Mouse (Mus musculus) gastrocnemius, postnatal 36 days (tissue): ENCODE measurements around the gene Pim3. TPM values are rescaled to one million over a fixed set of nuclear protein-coding genes. Genes with fewer than 3 reads are reported as not detected.

Experiments used
- DNase-seq, 2 experiments: peaks; one replicate each; pipeline ENCODE4 v3.0.0; 2022
- intact Hi-C: fragments of 180-260 bp; cut with DNase I; formaldehyde crosslinking; loops from one replicate; pipeline ENCODE4 v1.15.1; 2025
- total RNA-seq, 2 experiments: library from RNA; stranded (reverse); gene quantifications; 2 replicates each; pipeline ENCODE4 v1.2.3; 2021

Gene Pim3
- total RNA-seq, 2 experiments from 2014 or later, result 22.1 to 32.2 TPM

DNA sequence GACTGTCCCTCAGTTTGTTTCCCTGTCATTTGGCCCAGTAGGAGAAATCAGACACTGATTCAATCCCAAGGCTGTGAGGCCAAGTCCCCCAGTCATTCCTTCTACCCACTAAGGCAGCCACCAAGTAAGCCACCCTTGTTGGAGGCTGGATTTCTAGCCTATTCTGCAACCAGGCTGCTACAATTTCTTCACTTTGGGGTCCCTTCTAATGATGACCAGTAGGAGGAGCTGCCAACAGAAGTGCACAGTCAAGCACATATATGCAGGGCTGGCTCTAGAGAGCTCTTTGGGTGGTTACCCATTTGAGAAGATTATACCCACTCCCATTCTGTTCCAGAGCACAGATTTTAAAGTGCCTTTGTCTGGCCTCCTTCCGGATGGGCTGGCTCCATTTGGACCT lies 41.1 kb downstream of the Pim3 start:
- no peak for DNase-seq
- intact Hi-C loops, result no loop called here

DNA sequence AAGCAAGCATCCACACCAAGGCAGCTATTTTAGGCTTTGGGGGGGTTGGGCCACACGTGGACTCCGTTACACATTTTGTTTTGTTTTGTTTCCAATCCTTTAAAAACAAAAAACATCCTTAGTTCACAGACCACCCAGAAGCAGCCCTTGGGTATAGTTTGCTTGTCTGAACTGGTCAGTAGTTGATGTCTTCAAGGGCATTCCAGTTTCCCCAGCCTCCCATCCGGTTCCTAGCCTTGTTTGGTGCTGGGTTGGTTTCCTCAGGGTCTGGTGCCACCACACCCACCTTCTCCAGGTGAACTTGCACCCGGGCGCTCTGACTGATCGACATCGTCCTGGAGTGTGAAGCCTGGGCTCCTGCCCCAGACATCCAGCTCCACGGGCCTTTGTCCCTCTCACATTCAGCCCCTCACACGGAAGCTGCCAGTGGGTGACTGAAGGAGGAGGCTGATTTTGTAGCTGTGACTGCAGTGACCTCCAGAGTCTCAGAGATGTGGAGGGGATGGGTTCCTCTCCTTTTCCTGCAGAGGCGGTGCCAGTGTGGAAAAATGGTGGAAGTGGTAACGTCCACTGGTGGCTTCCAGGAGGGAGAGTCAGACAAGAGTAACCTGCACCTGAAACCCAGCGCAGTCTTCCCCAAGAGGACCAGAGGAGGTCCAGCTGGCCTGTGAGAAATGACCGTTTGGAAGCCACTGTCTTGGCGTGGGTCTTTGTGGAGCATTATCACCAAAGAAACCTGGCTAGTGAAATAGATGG lies 42.2 kb downstream of the Pim3 start:
- no peak for DNase-seq
- intact Hi-C loops, result no loop called here

DNA sequence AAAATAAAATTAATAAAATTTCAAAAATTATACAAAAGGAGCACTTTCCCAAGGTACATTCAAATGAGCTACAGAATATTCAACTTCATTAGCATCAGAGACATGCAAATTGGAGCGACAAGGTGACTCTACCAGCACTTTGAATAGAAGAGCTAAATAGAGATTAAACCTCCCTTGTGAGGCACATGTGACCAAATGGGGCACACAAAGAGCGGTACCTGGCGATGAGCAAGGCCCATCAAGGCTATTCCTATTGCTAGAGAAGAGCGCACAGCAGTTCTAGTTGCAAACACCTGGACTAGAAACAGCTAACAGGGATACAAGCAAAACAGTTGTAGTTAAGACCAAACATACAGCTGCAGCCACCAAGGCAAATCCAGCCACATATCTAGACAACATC lies 44.4 kb downstream of the Pim3 start:
- intact Hi-C loops, result no loop called here
- no peak for DNase-seq

DNA sequence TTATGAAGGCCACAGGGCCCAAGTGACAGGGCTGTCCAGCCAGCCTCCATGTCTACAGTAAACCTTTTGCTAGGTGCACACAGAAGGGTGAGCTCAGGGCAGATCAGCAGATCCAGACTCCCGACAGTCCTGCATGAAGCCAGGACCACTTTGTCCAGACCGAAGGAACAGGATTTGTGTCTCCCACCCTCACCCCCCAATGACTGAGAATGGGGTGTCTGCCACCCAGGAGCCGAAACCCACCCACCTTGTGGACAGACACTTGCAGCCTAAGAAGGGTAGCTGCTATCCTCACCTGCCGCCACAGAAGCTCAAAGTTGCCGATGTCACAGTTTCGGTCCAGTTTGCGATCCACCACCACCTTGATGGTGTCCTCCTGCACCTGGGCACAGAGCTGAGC lies 53.1 kb downstream of the Pim3 start:
- DNase-seq, result no peak

More for the DNA sequence above, 53.1 kb downstream of the Pim3 start:
- intact Hi-C loops, result no loop called here

Other genes with a start within 250 kb of the Pim3 start
- 10 to 100 TPM; 21.0 to 22.3 TPM for gene Brd1, start 128.0 kb upstream of the Pim3 start, total RNA-seq
- 10 to 100 TPM; 10.7 to 11.1 TPM for gene Zbed4, start 110.5 kb upstream of the Pim3 start, total RNA-seq
- gene Alg12, start 42.9 kb upstream of the Pim3 start, total RNA-seq, result 1 to 10 TPM; 3.6 to 3.7 TPM
- gene Creld2, start 42.5 kb upstream of the Pim3 start, total RNA-seq, result 1 to 10 TPM; 6.6 to 8.9 TPM
- not detected for gene Ttll8, start 92.2 kb downstream of the Pim3 start, total RNA-seq
- not detected for gene Mlc1, start 116.8 kb downstream of the Pim3 start, total RNA-seq
- not detected for gene Mov10l1, start 120.7 kb downstream of the Pim3 start, total RNA-seq
- not detected for gene Panx2, start 197.5 kb downstream of the Pim3 start, total RNA-seq
- 10 to 100 TPM; 29.5 to 29.7 TPM for gene Trabd, start 212.9 kb downstream of the Pim3 start, total RNA-seq
- gene Selenoo, start 226.9 kb downstream of the Pim3 start, total RNA-seq, result 10 to 100 TPM; 12.5 to 14.4 TPM